Mouse (Mus musculus) liver, adult 2 months (tissue): Measurements from ENCODE around the gene Spaca4.

ENCODE experiments used
- CTCF ChIP-seq: fragments of 200-500 bp; IDR thresholded peaks from 2 replicates; pipeline ENCODE4 v1.5.1; 2011; ENCODE audit warnings: low read depth, low read length, control low read depth
- POLR2A ChIP-seq: fragments of 200-500 bp; IDR thresholded peaks from 2 replicates; pipeline ENCODE4 v1.6.1; 2011; ENCODE audit warnings: low read length, control low read depth; ENCODE audit not compliant: insufficient read depth; ENCODE audit errors: extremely low read depth

GRCm38 (mm10) chr7:45771101-45771500 is 45.5 kb upstream of the Spaca4 start:
- TF ChIP-seq CTCF (no peak), POLR2A (no peak)
